Mouse (Mus musculus): Measurements from ENCODE around the gene Zfp536.

DNA sequence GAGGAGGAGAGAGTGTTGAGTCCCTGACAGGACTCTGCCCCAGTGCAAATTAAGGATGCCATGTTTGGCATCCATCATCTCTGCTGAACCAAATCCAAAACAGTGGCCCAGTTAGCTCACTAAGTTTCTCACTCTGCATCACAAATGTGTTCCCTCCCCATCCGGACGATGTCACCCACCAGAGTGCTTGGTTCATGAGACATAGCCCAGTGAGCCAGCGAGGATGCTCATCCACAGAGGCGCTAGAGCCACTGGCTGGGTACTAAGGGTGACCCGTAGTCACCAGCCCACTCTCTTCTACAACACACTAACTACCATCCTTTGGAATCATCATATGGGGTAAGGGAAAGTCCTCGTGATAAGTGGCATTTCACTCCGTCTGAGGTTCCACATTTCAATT, 56.4 kb downstream of the Zfp536 start:
- TF ChIP-seq CTCF (IDR thresholded peaks at IDR 0.05; ENCODE audit: low read depth) (no peak), EP300 (IDR thresholded peaks at IDR 0.05; ENCODE audit: low read depth) (no peak)

Measured in heart, postnatal 0 days (tissue).